Mouse (Mus musculus): Measurements from ENCODE around the gene Trrap. TPM values are rescaled to one million over a fixed set of nuclear protein-coding genes. Genes with fewer than 3 reads are reported as not detected.
A peak's percentile ranks its signal among the peaks of the same experiment; 100 is the strongest.

The Trrap gene
- total and polyA plus RNA-seq, 2 experiments from 2014 or later = 58.4 to 149 TPM

- no peak for TF ChIP-seq CTCF (IDR thresholded peaks at IDR 0.05; ENCODE audit: low read depth)
- WGBS = 77% methylated on average over 8 of the region's 8 CpGs
- Histone ChIP-seq H3K27me3 (ENCODE audit: insufficient read depth, low read length) (no peaks in the 10 kb centered on the region), H3K9ac (replicated peaks; ENCODE audit: low read length) (no peak overlapping the region), H3K9me3 (ENCODE audit: low read length) (no peaks in the 10 kb centered on the region), H3K27ac (no peak overlapping the region), H3K4me2 (ENCODE audit: low read depth, low read length) (no peak overlapping the region), H3K4me1 (ENCODE audit: insufficient read depth, low read length) (no peaks in the 10 kb centered on the region), H3K36me3 (ENCODE audit: insufficient read depth, low read length) (no peaks in the 10 kb centered on the region), H3K4me3 (ENCODE audit: low read length) (no peak overlapping the region)
- ATAC-seq (no peak), DNase-seq (ENCODE audit: low spot score) (no peak)
These were observed 38.3 kb upstream of the Trrap start for GRCm38 (mm10) chr5:144729216-144729615.

GRCm38 (mm10) chr5:144733953-144734352 is 33.6 kb upstream of the Trrap start:
- Histone ChIP-seq H3K9ac (replicated peaks; ENCODE audit: low read length) (no peak overlapping the region), H3K4me1 (ENCODE audit: insufficient read depth, low read length) (no peaks in the 10 kb centered on the region), H3K9me3 (ENCODE audit: low read length) (no peaks in the 10 kb centered on the region), H3K4me3 (ENCODE audit: low read length) (no peak overlapping the region), H3K27ac (no peak overlapping the region), H3K36me3 (ENCODE audit: insufficient read depth, low read length) (no peaks in the 10 kb centered on the region), H3K4me2 (ENCODE audit: low read depth, low read length) (no peak overlapping the region), H3K27me3 (ENCODE audit: insufficient read depth, low read length) (no peaks in the 10 kb centered on the region)
- ATAC-seq (no peak), DNase-seq (ENCODE audit: low spot score) (peak; percentile 87)
- WGBS = 33% methylated on average over 4 of the region's 4 CpGs
- TF ChIP-seq CTCF (IDR thresholded peaks at IDR 0.05; ENCODE audit: low read depth) = peak; percentile 92

- peak; percentile 61; the same call in 1 of the 2 replicates for ATAC-seq
- H3K4me1 ChIP-seq (ENCODE audit: insufficient read depth, low read length) = no peaks in the 10 kb centered on the region
- H3K9ac ChIP-seq (replicated peaks; ENCODE audit: low read length) = no peak overlapping the region
- peak; percentile 96 for TF ChIP-seq CTCF (IDR thresholded peaks at IDR 0.05; ENCODE audit: low read depth)
- H3K4me2 ChIP-seq (ENCODE audit: low read depth, low read length) = no peak overlapping the region
- no peaks in the 10 kb centered on the region for H3K9me3 ChIP-seq (ENCODE audit: low read length)
- H3K4me3 ChIP-seq (ENCODE audit: low read length) = no peak overlapping the region
- peak; percentile 83 for DNase-seq (ENCODE audit: low spot score)
- H3K27me3 ChIP-seq (ENCODE audit: insufficient read depth, low read length) = no peaks in the 10 kb centered on the region
- no peaks in the 10 kb centered on the region for H3K36me3 ChIP-seq (ENCODE audit: insufficient read depth, low read length)
- 34% methylated on average over 8 of the region's 8 CpGs for WGBS
- H3K27ac ChIP-seq = no peak overlapping the region
These were observed 32.6 kb upstream of the Trrap start for GRCm38 (mm10) chr5:144734949-144735348.

GRCm38 (mm10) chr5:144737101-144737500 is 30.4 kb upstream of the Trrap start:
- Histone ChIP-seq H3K4me2 (ENCODE audit: low read depth, low read length) (no peak overlapping the region), H3K9me3 (ENCODE audit: low read length) (no peaks in the 10 kb centered on the region), H3K4me1 (ENCODE audit: insufficient read depth, low read length) (no peaks in the 10 kb centered on the region), H3K27me3 (ENCODE audit: insufficient read depth, low read length) (no peaks in the 10 kb centered on the region), H3K36me3 (ENCODE audit: insufficient read depth, low read length) (peaks cover 9% of the 10 kb centered on the region; the same call in 1 of the 2 replicates), H3K9ac (replicated peaks; ENCODE audit: low read length) (no peak overlapping the region), H3K27ac (no peak overlapping the region), H3K4me3 (ENCODE audit: low read length) (no peak overlapping the region)
- 85% methylated on average over 14 of the region's 14 CpGs for WGBS
- ATAC-seq = no peak; the same call in 1 of the 2 replicates
- TF ChIP-seq CTCF (IDR thresholded peaks at IDR 0.05; ENCODE audit: low read depth) = no peak
- DNase-seq (ENCODE audit: low spot score) = no peak

- no peak for DNase-seq (ENCODE audit: low spot score)
- no peak overlapping the region for H3K9ac ChIP-seq (replicated peaks; ENCODE audit: low read length)
- H3K36me3 ChIP-seq (ENCODE audit: insufficient read depth, low read length) = 0 out of 2 replicates have a peak, but pooled peaks cover 5% of the 10 kb centered on the region
- ATAC-seq = no peak
- no peak overlapping the region for H3K27ac ChIP-seq
- 16% methylated on average over 5 of the region's 5 CpGs for WGBS
- no peak overlapping the region for H3K4me3 ChIP-seq (ENCODE audit: low read length)
- H3K4me2 ChIP-seq (ENCODE audit: low read depth, low read length) = no peak overlapping the region
- H3K4me1 ChIP-seq (ENCODE audit: insufficient read depth, low read length) = no peaks in the 10 kb centered on the region
- no peak for TF ChIP-seq CTCF (IDR thresholded peaks at IDR 0.05; ENCODE audit: low read depth)
- no peaks in the 10 kb centered on the region for H3K27me3 ChIP-seq (ENCODE audit: insufficient read depth, low read length)
- no peaks in the 10 kb centered on the region for H3K9me3 ChIP-seq (ENCODE audit: low read length)
These were observed 15.1 kb upstream of the Trrap start for GRCm38 (mm10) chr5:144752432-144752831.

GRCm38 (mm10) chr5:144753041-144753440 is 14.5 kb upstream of the Trrap start:
- 0 out of 2 replicates have a peak, but pooled peaks cover 5% of the 10 kb centered on the region for H3K36me3 ChIP-seq (ENCODE audit: insufficient read depth, low read length)
- WGBS = 64% methylated on average over 7 of the region's 7 CpGs
- no peaks in the 10 kb centered on the region for H3K4me1 ChIP-seq (ENCODE audit: insufficient read depth, low read length)
- DNase-seq (ENCODE audit: low spot score) (peak; percentile 68), ATAC-seq (0 out of 2 replicates have a peak, but pooled peaks have one; percentile 43)
- no peak overlapping the region for H3K27ac ChIP-seq
- no peaks in the 10 kb centered on the region for H3K9me3 ChIP-seq (ENCODE audit: low read length)
- TF ChIP-seq CTCF (IDR thresholded peaks at IDR 0.05; ENCODE audit: low read depth) = peak; percentile 72
- H3K9ac ChIP-seq (replicated peaks; ENCODE audit: low read length) = no peak overlapping the region
- H3K4me2 ChIP-seq (ENCODE audit: low read depth, low read length) = no peak overlapping the region
- H3K4me3 ChIP-seq (ENCODE audit: low read length) = no peak overlapping the region
- H3K27me3 ChIP-seq (ENCODE audit: insufficient read depth, low read length) = no peaks in the 10 kb centered on the region

- H3K9me3 ChIP-seq (ENCODE audit: low read length) = no peaks in the 10 kb centered on the region
- no peak overlapping the region for H3K27ac ChIP-seq
- no peak for TF ChIP-seq CTCF (IDR thresholded peaks at IDR 0.05; ENCODE audit: low read depth)
- H3K4me2 ChIP-seq (ENCODE audit: low read depth, low read length) = no peak overlapping the region
- no peaks in the 10 kb centered on the region for H3K36me3 ChIP-seq (ENCODE audit: insufficient read depth, low read length)
- no peak for ATAC-seq
- no peak for DNase-seq (ENCODE audit: low spot score)
- no peak overlapping the region for H3K9ac ChIP-seq (replicated peaks; ENCODE audit: low read length)
- 73% methylated on average over 10 of the region's 10 CpGs for WGBS
- no peaks in the 10 kb centered on the region for H3K27me3 ChIP-seq (ENCODE audit: insufficient read depth, low read length)
- H3K4me1 ChIP-seq (ENCODE audit: insufficient read depth, low read length) = peaks cover 7% of the 10 kb centered on the region; the same call in 1 of the 2 replicates
- no peak overlapping the region for H3K4me3 ChIP-seq (ENCODE audit: low read length)
These were observed 12.3 kb upstream of the Trrap start for GRCm38 (mm10) chr5:144755191-144755590.

Data from hindbrain, postnatal 0 days (tissue).